Mouse (Mus musculus): ENCODE data around the gene Tmem184c. TPM values are rescaled to one million over a fixed set of nuclear protein-coding genes. Genes with fewer than 3 reads are reported as not detected.

Gene Tmem184c
- total and polyA plus RNA-seq, 3 experiments = 25.1 to 53.2 (median 29.5) TPM

GRCm38 (mm10) chr8:77659534-77660080 is 49.1 kb upstream of the Tmem184c start:
- DNase-seq (ENCODE audit: extremely low read depth) = no peak
- H3K36me3 ChIP-seq (replicated peaks in 1 of 2; ENCODE audit: control insufficient read depth in 1 of 2, insufficient read depth in 1 of 2, low read length in 1 of 2) = no peaks in the 10 kb centered on the region
- no peak overlapping the region for H3K4me2 ChIP-seq (ENCODE audit: insufficient read depth, low read depth, poor library complexity, severe bottlenecking)
- TF ChIP-seq MAZ (IDR thresholded peaks at IDR 0.05; ENCODE audit: low read depth, low read length) (no peak), KAT2A (IDR thresholded peaks at IDR 0.05; ENCODE audit: insufficient replicate concordance, low read length) (no peak), MAFK (IDR thresholded peaks at IDR 0.05; ENCODE audit: insufficient replicate concordance, low read length) (no peak), BHLHE40 (IDR thresholded peaks at IDR 0.05; ENCODE audit: low read depth, low read length) (no peak), NELFE (IDR thresholded peaks at IDR 0.05; ENCODE audit: low read depth, low read length) (no peak), RCOR1 (conservative IDR thresholded peaks at IDR 0.05; ENCODE audit: low read depth, low read length) (no peak), ELF1 (IDR thresholded peaks at IDR 0.05; ENCODE audit: low read depth, low read length) (no peak), CHD1 (IDR thresholded peaks at IDR 0.05; ENCODE audit: low read depth, low read length) (no peak), MEF2A (IDR thresholded peaks at IDR 0.05; ENCODE audit: borderline replicate concordance, low read depth, low read length) (no peak)
- in situ Hi-C loops (cut with MboI; ENCODE audit: low pct_ligation_motif_present, low pct_unique_long_range_greater_than_20kb, low sequenced_read_pairs) (no loop called here), dilution Hi-C loops (cut with MboI; ENCODE audit: extremely low pct_ligation_motif_present, extremely low pct_unique_long_range_greater_than_20kb, low sequenced_read_pairs) (no loop called here)
- H3K9ac ChIP-seq (ENCODE audit: insufficient read depth, low read depth) = no peak overlapping the region
- no peaks in the 10 kb centered on the region for H3K9me3 ChIP-seq (replicated peaks; ENCODE audit: low read length)
- H3K79me2 ChIP-seq (replicated peaks; ENCODE audit: control insufficient read depth, extremely low read depth, insufficient read depth, poor library complexity, severe bottlenecking) = no peaks in the 10 kb centered on the region
- H3K27me3 ChIP-seq (replicated peaks) = no peaks in the 10 kb centered on the region
- no peak overlapping the region for H3K4me3 ChIP-seq (replicated peaks in 1 of 3; ENCODE audit: low read depth in 2 of 3, low read length in 2 of 3, poor library complexity in 1 of 3)
- no peaks in the 10 kb centered on the region for H3K4me1 ChIP-seq (ENCODE audit: control insufficient read depth in 1 of 2, insufficient read depth in 2 of 2)
- H3K27ac ChIP-seq (ENCODE audit: insufficient read depth, low read depth) = no peak overlapping the region

GRCm38 (mm10) chr8:77658356-77658755 is 47.9 kb upstream of the Tmem184c start:
- H3K9ac ChIP-seq (ENCODE audit: insufficient read depth, low read depth) = no peak overlapping the region
- in situ Hi-C loops (cut with MboI; ENCODE audit: low pct_ligation_motif_present, low pct_unique_long_range_greater_than_20kb, low sequenced_read_pairs) (no loop called here), dilution Hi-C loops (cut with MboI; ENCODE audit: extremely low pct_ligation_motif_present, extremely low pct_unique_long_range_greater_than_20kb, low sequenced_read_pairs) (no loop called here)
- TF ChIP-seq JUND (conservative IDR thresholded peaks at IDR 0.05; ENCODE audit: low read depth, low read length) (no peak), PAX5 (IDR thresholded peaks at IDR 0.05; ENCODE audit: low read length) (no peak), MEF2A (IDR thresholded peaks at IDR 0.05; ENCODE audit: borderline replicate concordance, low read depth, low read length) (no peak), GABPA (IDR thresholded peaks at IDR 0.05; ENCODE audit: insufficient replicate concordance, low read depth, low read length) (no peak), MAX (IDR thresholded peaks at IDR 0.05; ENCODE audit: low read length) (no peak), RCOR1 (conservative IDR thresholded peaks at IDR 0.05; ENCODE audit: low read depth, low read length) (no peak), ZC3H11A (IDR thresholded peaks at IDR 0.05; ENCODE audit: low read depth, low read length) (no peak), ELF1 (IDR thresholded peaks at IDR 0.05; ENCODE audit: low read depth, low read length) (no peak), POLR2A (IDR thresholded peaks at IDR 0.05; ENCODE audit: low read depth, low read length) (no peak), ZNF384 (IDR thresholded peaks at IDR 0.05; ENCODE audit: low read depth, low read length) (no peak)
- no peaks in the 10 kb centered on the region for H3K79me2 ChIP-seq (replicated peaks; ENCODE audit: control insufficient read depth, extremely low read depth, insufficient read depth, poor library complexity, severe bottlenecking)
- H3K4me3 ChIP-seq (replicated peaks in 1 of 3; ENCODE audit: low read depth in 2 of 3, low read length in 2 of 3, poor library complexity in 1 of 3) = no peak overlapping the region
- H3K36me3 ChIP-seq (replicated peaks in 1 of 2; ENCODE audit: control insufficient read depth in 1 of 2, insufficient read depth in 1 of 2, low read length in 1 of 2) = no peaks in the 10 kb centered on the region
- no peaks in the 10 kb centered on the region for H3K4me1 ChIP-seq (ENCODE audit: control insufficient read depth in 1 of 2, insufficient read depth in 2 of 2)
- DNase-seq (ENCODE audit: extremely low read depth) = no peak
- H3K27ac ChIP-seq (ENCODE audit: insufficient read depth, low read depth) = no peak overlapping the region
- no peak overlapping the region for H3K4me2 ChIP-seq (ENCODE audit: insufficient read depth, low read depth, poor library complexity, severe bottlenecking)
- no peaks in the 10 kb centered on the region for H3K9me3 ChIP-seq (replicated peaks; ENCODE audit: low read length)
- no peaks in the 10 kb centered on the region for H3K27me3 ChIP-seq (replicated peaks)

Measured in CH12.LX (cell line).